Mouse (Mus musculus) CD4-positive, CD25-positive, alpha-beta regulatory T cell, adult 9 weeks (primary cell): ENCODE measurements around the gene Ghrhr. TPM values are rescaled to one million over a fixed set of nuclear protein-coding genes. Genes with fewer than 3 reads are reported as not detected.

Source experiments
- polyA plus RNA-seq: library from polyadenylated mRNA; unstranded; fragments of 100-300 nt; shearing (Covaris generic); gene quantifications from one replicate; pipeline ENCODE4 v1.2.1, GENCODE M21; 2017

Gene Ghrhr
- polyA plus RNA-seq: not detected

GRCm38 (mm10) chr6:55376076-55376475, at the start of gene Ghrhr:
Gene Ghrhr, plus strand, starts transcription at chr6:55376295.

GRCm38 (mm10) chr6:55335989-55336514, 40.0 kb upstream of the Ghrhr start, which contains the start of gene Aqp1:
Gene Aqp1, plus strand, starts transcription at chr6:55336432.

Other genes starting within 250 kb of the Ghrhr start
- not detected for gene Crhr2, start 243.3 kb upstream of the Ghrhr start, polyA plus RNA-seq
- gene Inmt, start 201.3 kb upstream of the Ghrhr start, polyA plus RNA-seq: not detected
- 0.30 TPM for gene Mindy4, start 172.9 kb upstream of the Ghrhr start, polyA plus RNA-seq
- 0.17 TPM for gene Aqp1, start 39.9 kb upstream of the Ghrhr start, polyA plus RNA-seq
- not detected for gene Adcyap1r1, start 75.7 kb downstream of the Ghrhr start, polyA plus RNA-seq